Mouse (Mus musculus): ENCODE measurements around the gene Ube2l6.

DNA sequence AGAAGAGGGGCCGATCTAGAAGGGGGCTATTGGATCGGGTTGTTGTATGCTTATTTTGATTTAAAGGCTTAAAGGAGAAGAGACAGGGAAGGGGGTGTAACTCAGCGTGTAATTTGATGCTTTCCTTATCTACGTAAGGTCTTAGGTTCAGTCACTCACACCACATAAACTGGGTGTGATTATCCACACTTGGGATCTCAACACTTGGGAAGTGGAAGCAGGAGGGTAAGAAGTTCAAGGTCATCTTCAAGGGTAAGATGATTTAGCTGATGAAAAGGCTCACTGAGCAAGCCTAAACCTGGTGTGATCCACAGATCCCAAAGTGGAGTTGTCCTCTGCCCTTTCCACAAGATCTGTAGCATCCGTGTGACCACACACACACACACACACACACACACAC, 7.9 kb downstream of the Ube2l6 start:
- TF ChIP-seq POLR2A (IDR thresholded peaks at IDR 0.05; ENCODE audit: borderline replicate concordance, extremely low read depth, low read depth, low read length) (no peak), CTCF (IDR thresholded peaks at IDR 0.05; ENCODE audit: insufficient read depth, low read length) (no peak)

Data from lung, adult 2 months (tissue).